Mouse (Mus musculus) kidney, embryonic 14.5 days (tissue): ENCODE results near the gene Procr. TPM values are rescaled to one million over a fixed set of nuclear protein-coding genes. Genes with fewer than 3 reads are reported as not detected.

Source experiments
- ATAC-seq: fragments of 200-750 bp; cut with Nextera tagmentation; 2 replicates; pipeline ENCODE4 v1.8.0; 2017; ENCODE audit warnings: moderate number of reproducible peaks, mild to moderate bottlenecking, moderate TSS enrichment, moderate library complexity; ENCODE audit not compliant: low FRiP score, low TSS enrichment
- H3K27ac ChIP-seq: fragments of 300-500 bp; sonication (generic); 2 replicates; pipeline ENCODE4 v1.5.1; 2014; ENCODE audit warnings: low read depth, mild to moderate bottlenecking, low read length, moderate library complexity, mixed read lengths
- H3K27me3 ChIP-seq: fragments of 300-500 bp; sonication (generic); 2 replicates; pipeline ENCODE4 v1.6.1; 2014; ENCODE audit warnings: mild to moderate bottlenecking, low read length; ENCODE audit not compliant: control insufficient read depth, insufficient read depth
- H3K36me3 ChIP-seq: fragments of 300-500 bp; sonication (generic); 2 replicates; pipeline ENCODE4 v1.6.1; 2014; ENCODE audit warnings: low read length, mixed read lengths; ENCODE audit not compliant: control insufficient read depth, insufficient read depth
- H3K4me1 ChIP-seq: fragments of 300-500 bp; sonication (generic); 2 replicates; pipeline ENCODE4 v1.6.1; 2014; ENCODE audit warnings: low read length, mixed read lengths; ENCODE audit not compliant: control insufficient read depth, insufficient read depth
- H3K4me2 ChIP-seq: fragments of 300-500 bp; sonication (generic); replicated peaks from 2 replicates; pipeline ENCODE4 v1.6.1; 2014; ENCODE audit warnings: low read depth, mild to moderate bottlenecking, low read length
- H3K4me3 ChIP-seq: fragments of 300-500 bp; sonication (generic); 2 replicates; pipeline ENCODE4 v1.5.1; 2014; ENCODE audit warnings: mild to moderate bottlenecking, low read length
- H3K9ac ChIP-seq: fragments of 300-500 bp; sonication (generic); 2 replicates; pipeline ENCODE4 v1.6.1; 2014; ENCODE audit warnings: low read depth, mild to moderate bottlenecking, low read length, moderate library complexity
- H3K9me3 ChIP-seq: fragments of 300-500 bp; sonication (generic); 2 replicates; pipeline ENCODE4 v1.6.1; 2016; ENCODE audit warnings: low read length; ENCODE audit not compliant: control insufficient read depth
- WGBS: fragments of 180-500 bp; shearing (Covaris S2); extraction: QIAGEN DNeasy Blood & Tissue Kit; methylation state at CpG from one replicate; pipeline ENCODE4 v1.1.7; 2014; 5-methylcytosine and 5-hydroxymethylcytosine counted together
- polyA plus RNA-seq: library from polyadenylated mRNA; unstranded; fragments of >200 nt; fragmentation: Nextera tagmentation; extraction: Ambion mirVana; gene quantifications from 2 replicates; pipeline ENCODE4 v1.2.1, GENCODE M21; 2014

Gene Procr
- polyA plus RNA-seq, 1 experiment from 2014 or later = 7.7 TPM

GRCm38 (mm10) chr2:155774261-155774926, 23.5 kb downstream of the Procr start:
- H3K27ac ChIP-seq = no peak overlapping the region
- H3K27me3 ChIP-seq = peaks cover 40% of the 10 kb centered on the region
- no peaks in the 10 kb centered on the region for H3K9me3 ChIP-seq
- ATAC-seq = no peak
- 59% methylated on average over 11 of the region's 11 CpGs for WGBS
- H3K4me3 ChIP-seq = peak overlapping the region; percentile 41; the same call in 1 of the 2 replicates
- peak overlapping the region; percentile 99 for H3K4me2 ChIP-seq
- no peaks in the 10 kb centered on the region for H3K36me3 ChIP-seq
- H3K9ac ChIP-seq = no peak overlapping the region
- H3K4me1 ChIP-seq = peaks cover 3% of the 10 kb centered on the region; the same call in 1 of the 2 replicates

GRCm38 (mm10) chr2:155774927-155775684, 24.2 kb downstream of the Procr start, which contains the start of gene Mmp24:
Mmp24 (plus strand) TSS chr2:155775342.
- WGBS = 3% methylated on average over 44 of the region's 100 CpGs
- ATAC-seq = no peak
- H3K27ac ChIP-seq = no peak within 1 kb of the TSS; the same call in 1 of the 2 replicates
- H3K9ac ChIP-seq = no peak within 1 kb of the TSS
- peak within 1 kb of the TSS; percentile 41 for H3K4me3 ChIP-seq
- H3K9me3 ChIP-seq = no peaks in the 10 kb centered on the region
- H3K4me1 ChIP-seq = peaks cover 3% of the 10 kb centered on the region; the same call in 1 of the 2 replicates
- no peaks in the 10 kb centered on the region for H3K36me3 ChIP-seq
- peaks cover 40% of the 10 kb centered on the region for H3K27me3 ChIP-seq
- H3K4me2 ChIP-seq = peak within 1 kb of the TSS; percentile 99

GRCm38 (mm10) chr2:155775685-155776263, 24.9 kb downstream of the Procr start:
- peak; percentile 87 for ATAC-seq
- H3K27me3 ChIP-seq = peaks cover 40% of the 10 kb centered on the region
- 2% methylated on average over 42 of the region's 44 CpGs for WGBS
- H3K27ac ChIP-seq = no peak overlapping the region; the same call in 1 of the 2 replicates
- no peak overlapping the region for H3K9ac ChIP-seq
- H3K4me3 ChIP-seq = peak overlapping the region; percentile 41
- H3K4me2 ChIP-seq = peak overlapping the region; percentile 99
- peaks cover 3% of the 10 kb centered on the region; the same call in 1 of the 2 replicates for H3K4me1 ChIP-seq
- H3K36me3 ChIP-seq = no peaks in the 10 kb centered on the region
- H3K9me3 ChIP-seq = no peaks in the 10 kb centered on the region

GRCm38 (mm10) chr2:155776824-155777687, 26.1 kb downstream of the Procr start:
- WGBS = 67% methylated on average over 10 of the region's 10 CpGs
- peaks cover 40% of the 10 kb centered on the region for H3K27me3 ChIP-seq
- ATAC-seq = no peak

GRCm38 (mm10) chr2:155777688-155777985, 26.7 kb downstream of the Procr start:
- Histone ChIP-seq H3K4me3 (no peak overlapping the region), H3K9ac (no peak overlapping the region), H3K27me3 (peaks cover 40% of the 10 kb centered on the region), H3K9me3 (no peaks in the 10 kb centered on the region), H3K4me1 (peaks cover 3% of the 10 kb centered on the region; the same call in 1 of the 2 replicates), H3K4me2 (no peak overlapping the region), H3K27ac (no peak overlapping the region), H3K36me3 (no peaks in the 10 kb centered on the region)
- no peak for ATAC-seq
- WGBS = 75% methylated on average over 4 of the region's 4 CpGs

More at GRCm38 (mm10) chr2:155776824-155777687, 26.1 kb downstream of the Procr start:
- Histone ChIP-seq H3K9ac (no peak overlapping the region), H3K4me2 (no peak overlapping the region), H3K36me3 (no peaks in the 10 kb centered on the region), H3K4me3 (no peak overlapping the region), H3K4me1 (peaks cover 3% of the 10 kb centered on the region; the same call in 1 of the 2 replicates), H3K27ac (no peak overlapping the region), H3K9me3 (no peaks in the 10 kb centered on the region)

- no peak for ATAC-seq
- Histone ChIP-seq H3K9me3 (no peaks in the 10 kb centered on the region), H3K36me3 (no peaks in the 10 kb centered on the region), H3K27ac (no peak overlapping the region), H3K4me2 (no peak overlapping the region), H3K9ac (no peak overlapping the region), H3K4me3 (no peak overlapping the region), H3K4me1 (peaks cover 3% of the 10 kb centered on the region; the same call in 1 of the 2 replicates), H3K27me3 (peaks cover 38% of the 10 kb centered on the region)
- WGBS = 84% methylated on average over 6 of the region's 6 CpGs
Measured at GRCm38 (mm10) chr2:155778004-155778403, 27.1 kb downstream of the Procr start.

- Histone ChIP-seq H3K4me1 (peaks cover 3% of the 10 kb centered on the region; the same call in 1 of the 2 replicates), H3K4me3 (no peak overlapping the region), H3K9me3 (no peaks in the 10 kb centered on the region), H3K9ac (no peak overlapping the region), H3K4me2 (no peak overlapping the region), H3K27me3 (peaks cover 27% of the 10 kb centered on the region), H3K36me3 (no peaks in the 10 kb centered on the region), H3K27ac (no peak overlapping the region)
- ATAC-seq = no peak
- WGBS = 51% methylated on average over 7 of the region's 7 CpGs
Measured at GRCm38 (mm10) chr2:155779066-155779465, 28.1 kb downstream of the Procr start.

GRCm38 (mm10) chr2:155779506-155779905, 28.6 kb downstream of the Procr start:
- Histone ChIP-seq H3K4me1 (peaks cover 3% of the 10 kb centered on the region; the same call in 1 of the 2 replicates), H3K9me3 (no peaks in the 10 kb centered on the region), H3K9ac (no peak overlapping the region), H3K4me3 (no peak overlapping the region), H3K36me3 (no peaks in the 10 kb centered on the region), H3K27ac (no peak overlapping the region), H3K27me3 (peaks cover 23% of the 10 kb centered on the region), H3K4me2 (no peak overlapping the region)
- WGBS = 86% methylated on average over 3 of the region's 3 CpGs
- no peak for ATAC-seq
